In the genomic region with DNA sequence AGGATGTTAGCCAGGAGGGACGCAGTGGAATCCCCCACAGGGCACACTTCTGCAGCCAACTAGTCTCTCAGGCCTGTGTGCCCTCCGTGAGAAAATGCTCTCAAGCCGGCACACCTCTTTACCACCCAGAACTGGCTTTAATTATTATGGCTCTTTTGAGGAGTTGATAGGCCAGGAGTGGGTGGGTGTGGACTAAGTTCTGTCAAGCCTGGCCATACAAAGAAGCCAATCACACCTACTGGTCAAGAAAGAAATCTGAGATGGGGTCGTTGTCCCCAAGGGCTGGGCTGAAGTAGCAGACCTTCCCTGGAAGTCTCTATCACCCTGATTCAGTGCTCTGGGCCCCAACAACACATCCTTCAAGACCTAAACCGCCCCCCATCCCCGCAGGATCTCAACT, we compare ENCODE assay signal across 8 mouse cellular contexts. TPM values are rescaled to one million over a fixed set of nuclear protein-coding genes. Genes with fewer than 3 reads are reported as not detected.
DNase-seq lines count a peak whose midpoint lies in the region; ATAC-seq and TF ChIP-seq lines count a peak whose summit lies in the region.
"Had no signal": no experiment of that assay in that cellular context is flagged by ENCODE, and none has a peak within 500 bp of the region (broad histone marks: within the 10 kb centered on the region; RNA-seq: fewer than 3 reads in every experiment).

No protein-coding gene starts in this region.

- peak overlapping the region; percentile 89 for H3K4me2 ChIP-seq in neural tube, embryonic 11.5 days (ENCODE audit: low read depth)
- peak overlapping the region; percentile 90 for H3K4me2 ChIP-seq in forebrain, embryonic 14.5 days (ENCODE audit: low read length)
- H3K4me2 ChIP-seq in liver, embryonic 12.5 days: peak overlapping the region; percentile 80
- peak overlapping the region; percentile 89 for H3K4me2 ChIP-seq in stomach, postnatal 0 days (replicated peaks; ENCODE audit: low read depth)

- 0 out of 2 replicates have a peak overlapping the region, but pooled peaks have one; percentile 89 for H3K27ac ChIP-seq in neural tube, embryonic 11.5 days (ENCODE audit: low read depth, low read length)
- peak overlapping the region; percentile 92; the same call in 1 of the 2 replicates for H3K27ac ChIP-seq in forebrain, embryonic 14.5 days (ENCODE audit: low read depth, low read length)
- no peak overlapping the region; the same call in 1 of the 2 replicates for H3K27ac ChIP-seq in liver, embryonic 12.5 days
- H3K27ac ChIP-seq in stomach, postnatal 0 days (replicated peaks): peak overlapping the region; percentile 92; the same call in 1 of the 2 replicates

- H3K9me3 ChIP-seq in neural tube, embryonic 11.5 days (ENCODE audit: control insufficient read depth, low read length): no peaks in the 10 kb centered on the region
- no peaks in the 10 kb centered on the region for H3K9me3 ChIP-seq in forebrain, embryonic 14.5 days (replicated peaks; ENCODE audit: control insufficient read depth, low read length)
- H3K9me3 ChIP-seq in liver, embryonic 12.5 days (replicated peaks): no peaks in the 10 kb centered on the region
- H3K9me3 ChIP-seq in stomach, postnatal 0 days (ENCODE audit: control insufficient read depth, low read length): no peaks in the 10 kb centered on the region

- no peak for DNase-seq in neural tube, embryonic 11.5 days (ENCODE audit: low spot score)
- DNase-seq in neural tube, embryonic 10.5 days (ENCODE audit: extremely low spot score, low spot score): no peak
- DNase-seq in forebrain, embryonic 14.5 days (ENCODE audit: low spot score): no peak
- no peak for DNase-seq in stomach, postnatal 0 days (ENCODE audit: low spot score)
- no peak for DNase-seq in right cerebral cortex, postnatal 10 days (ENCODE audit: low spot score in 2 of 2)
- no peak for DNase-seq in urinary bladder, postnatal 4 days (ENCODE audit: low spot score in 2 of 2)

- H3K4me1 ChIP-seq in neural tube, embryonic 11.5 days (ENCODE audit: control insufficient read depth, insufficient read depth, low read length): peaks cover 34% of the 10 kb centered on the region
- peaks cover 42% of the 10 kb centered on the region for H3K4me1 ChIP-seq in forebrain, embryonic 14.5 days (ENCODE audit: control insufficient read depth, insufficient read depth, low read length)
- H3K4me1 ChIP-seq in liver, embryonic 12.5 days: peaks cover 44% of the 10 kb centered on the region
- H3K4me1 ChIP-seq in stomach, postnatal 0 days (replicated peaks; ENCODE audit: control insufficient read depth, insufficient read depth): peaks cover 7% of the 10 kb centered on the region; the same call in 1 of the 2 replicates

- no peak for TF ChIP-seq EP300 in stomach, postnatal 0 days (optimal IDR thresholded peaks at IDR 0.05)

- H3K27me3 ChIP-seq in neural tube, embryonic 11.5 days (ENCODE audit: control insufficient read depth, insufficient read depth, low read length): no peaks in the 10 kb centered on the region
- no peaks in the 10 kb centered on the region for H3K27me3 ChIP-seq in forebrain, embryonic 14.5 days (replicated peaks; ENCODE audit: control insufficient read depth, insufficient read depth, low read length)
- peaks cover 46% of the 10 kb centered on the region for H3K27me3 ChIP-seq in liver, embryonic 12.5 days (replicated peaks)
- no peaks in the 10 kb centered on the region for H3K27me3 ChIP-seq in stomach, postnatal 0 days (ENCODE audit: control insufficient read depth, insufficient read depth, low read length)

- peak overlapping the region; percentile 53 for H3K4me3 ChIP-seq in neural tube, embryonic 11.5 days (ENCODE audit: low read depth, low read length)
- peak overlapping the region; percentile 51 for H3K4me3 ChIP-seq in forebrain, embryonic 14.5 days (ENCODE audit: low read depth, low read length)
- peak overlapping the region; percentile 59 for H3K4me3 ChIP-seq in liver, embryonic 12.5 days
- peak overlapping the region; percentile 59 for H3K4me3 ChIP-seq in stomach, postnatal 0 days (ENCODE audit: low read depth, low read length)

- TF ChIP-seq CTCF in stomach, postnatal 0 days (IDR thresholded peaks at IDR 0.05; ENCODE audit: low read depth): no peak

- H3K9ac ChIP-seq in neural tube, embryonic 11.5 days (ENCODE audit: low read length): peak overlapping the region; percentile 74
- H3K9ac ChIP-seq in forebrain, embryonic 14.5 days (ENCODE audit: low read length): peak overlapping the region; percentile 76
- peak overlapping the region; percentile 45 for H3K9ac ChIP-seq in liver, embryonic 12.5 days
- peak overlapping the region; percentile 73 for H3K9ac ChIP-seq in stomach, postnatal 0 days (ENCODE audit: low read length)

- ATAC-seq in neural tube, embryonic 11.5 days (ENCODE audit: insufficient read depth, low FRiP score, low TSS enrichment): no peak
- ATAC-seq in forebrain, embryonic 14.5 days: no peak
- no peak for ATAC-seq in liver, embryonic 12.5 days
- no peak for ATAC-seq in stomach, postnatal 0 days (ENCODE audit: low FRiP score, low TSS enrichment)

- H3K36me3 ChIP-seq in neural tube, embryonic 11.5 days (ENCODE audit: control insufficient read depth, insufficient read depth, low read length): peaks cover 2% of the 10 kb centered on the region
- H3K36me3 ChIP-seq in forebrain, embryonic 14.5 days (ENCODE audit: control insufficient read depth, insufficient read depth, low read length): peaks cover 40% of the 10 kb centered on the region
- H3K36me3 ChIP-seq in liver, embryonic 12.5 days: peaks cover 10% of the 10 kb centered on the region
- H3K36me3 ChIP-seq in stomach, postnatal 0 days (ENCODE audit: control insufficient read depth, insufficient read depth, low read length): no peaks in the 10 kb centered on the region

- WGBS in neural tube, embryonic 11.5 days: 9% methylated on average over 6 of the region's 6 CpGs
- 20% methylated on average over 6 of the region's 6 CpGs for WGBS in forebrain, embryonic 14.5 days
- WGBS in liver, embryonic 12.5 days (ENCODE audit: insufficient replicate concordance): 32% methylated on average over 6 of the region's 6 CpGs
- WGBS in stomach, postnatal 0 days: 24% methylated on average over 6 of the region's 6 CpGs

RNA-seq across cellular contexts. Expression of a gene that starts 15.4 kb away (rescaled TPM):
- 164 and 174 TPM in 2 replicates for polyA plus RNA-seq in neural tube, embryonic 11.5 days (2014; fragmentation: Nextera tagmentation; extraction: Ambion mirVana)
- 248 and 319 TPM in 2 replicates for polyA plus RNA-seq in forebrain, embryonic 14.5 days (2014; fragmentation: Nextera tagmentation; extraction: Ambion mirVana)
- polyA plus RNA-seq in liver, embryonic 12.5 days (2016; fragmentation: Nextera tagmentation; extraction: Ambion mirVana): 19.3 and 21.2 TPM in 2 replicates
- polyA plus RNA-seq in stomach, postnatal 0 days (2015; fragmentation: Nextera tagmentation; extraction: Ambion mirVana): 22.2 and 22.8 TPM in 2 replicates

RNA-seq across cellular contexts. Expression of a gene that starts 51.4 kb away (rescaled TPM):
- polyA plus RNA-seq in neural tube, embryonic 11.5 days (2014; fragmentation: Nextera tagmentation; extraction: Ambion mirVana): not detected in 2 replicates
- 0.14 TPM in 1 of 2 replicates, not detected in the other for polyA plus RNA-seq in forebrain, embryonic 14.5 days (2014; fragmentation: Nextera tagmentation; extraction: Ambion mirVana)
- not detected in 2 replicates for polyA plus RNA-seq in liver, embryonic 12.5 days (2016; fragmentation: Nextera tagmentation; extraction: Ambion mirVana)
- polyA plus RNA-seq in stomach, postnatal 0 days (2015; fragmentation: Nextera tagmentation; extraction: Ambion mirVana): not detected in 2 replicates
- polyA plus RNA-seq: urinary bladder, adult 2 months had no signal
